Mouse (Mus musculus): ENCODE results near the gene Mecom.

- TF ChIP-seq GATA1 (IDR thresholded peaks at IDR 0.05; ENCODE audit: borderline replicate concordance, low read length): no peak
- TF ChIP-seq FLI1 (IDR thresholded peaks at IDR 0.05; ENCODE audit: low read length): no peak
Measured at GRCm38 (mm10) chr3:30508296-30508929, 39.4 kb downstream of the Mecom start.
